Mouse (Mus musculus): ENCODE results near the gene Lzic. TPM values are rescaled to one million over a fixed set of nuclear protein-coding genes. Genes with fewer than 3 reads are reported as not detected.
"Not testable (repeated sequence)": the region's sequence is repeated elsewhere in the genome, so short reads cannot be mapped to it uniquely, and the experiment has no call there.

The Lzic gene
- polyA plus RNA-seq, 1 experiment from 2014 or later = 35.9 TPM

- H3K4me1 ChIP-seq (ENCODE audit: control insufficient read depth, insufficient read depth, low read length) = no peaks in the 10 kb centered on the region; the same call in 1 of the 2 replicates
- H3K9me3 ChIP-seq (replicated peaks; ENCODE audit: control insufficient read depth, low read length) = no peaks in the 10 kb centered on the region
- 71% methylated on average over 17 of the region's 17 CpGs for WGBS
- H3K36me3 ChIP-seq (ENCODE audit: control insufficient read depth, insufficient read depth, low read length) = no peaks in the 10 kb centered on the region
- no peak overlapping the region for H3K4me3 ChIP-seq (replicated peaks; ENCODE audit: low read length)
- H3K9ac ChIP-seq (ENCODE audit: low read length) = no peak overlapping the region
- no peak overlapping the region for H3K27ac ChIP-seq (ENCODE audit: low read length)
- ATAC-seq (ENCODE audit: insufficient read depth, low FRiP score) = no peak
- no peaks in the 10 kb centered on the region for H3K27me3 ChIP-seq (ENCODE audit: control insufficient read depth, insufficient read depth, low read length)
- no peak overlapping the region for H3K4me2 ChIP-seq (ENCODE audit: low read depth, low read length)
Measured at GRCm38 (mm10) chr4:149454263-149454662, 30.8 kb upstream of the Lzic start.

- Histone ChIP-seq H3K36me3 (ENCODE audit: control insufficient read depth, insufficient read depth, low read length) (no peaks in the 10 kb centered on the region), H3K4me3 (replicated peaks; ENCODE audit: low read length) (no peak within 1 kb of the TSS), H3K27me3 (ENCODE audit: control insufficient read depth, insufficient read depth, low read length) (no peaks in the 10 kb centered on the region), H3K27ac (ENCODE audit: low read length) (no peak within 1 kb of the TSS), H3K9ac (ENCODE audit: low read length) (no peak within 1 kb of the TSS), H3K9me3 (replicated peaks; ENCODE audit: control insufficient read depth, low read length) (no peaks in the 10 kb centered on the region), H3K4me2 (ENCODE audit: low read depth, low read length) (no peak within 1 kb of the TSS), H3K4me1 (ENCODE audit: control insufficient read depth, insufficient read depth, low read length) (no peaks in the 10 kb centered on the region; the same call in 1 of the 2 replicates)
- no peak for ATAC-seq (ENCODE audit: insufficient read depth, low FRiP score)
- WGBS = 39% methylated on average over 8 of the region's 8 CpGs
Measured at GRCm38 (mm10) chr4:149454879-149455278, 30.1 kb upstream of the Lzic start, which contains the start of gene Rbp7. Rbp7 (minus strand) TSS chr4:149454978.

GRCm38 (mm10) chr4:149457163-149457562, 27.9 kb upstream of the Lzic start:
- not testable (repeated sequence) for H3K4me2 ChIP-seq (ENCODE audit: low read depth, low read length); H3K4me1 ChIP-seq (ENCODE audit: control insufficient read depth, insufficient read depth, low read length); H3K27me3 ChIP-seq (ENCODE audit: control insufficient read depth, insufficient read depth, low read length); H3K27ac ChIP-seq (ENCODE audit: low read length); H3K9me3 ChIP-seq (replicated peaks; ENCODE audit: control insufficient read depth, low read length); H3K9ac ChIP-seq (ENCODE audit: low read length); H3K4me3 ChIP-seq (replicated peaks; ENCODE audit: low read length); H3K36me3 ChIP-seq (ENCODE audit: control insufficient read depth, insufficient read depth, low read length)
- 0 out of 2 replicates have a peak, but pooled peaks have one; percentile 33 for ATAC-seq (ENCODE audit: insufficient read depth, low FRiP score)
- WGBS = 84% methylated on average over 27 of the region's 27 CpGs

- no peaks in the 10 kb centered on the region; the same call in 1 of the 2 replicates for H3K4me1 ChIP-seq (ENCODE audit: control insufficient read depth, insufficient read depth, low read length)
- ATAC-seq (ENCODE audit: insufficient read depth, low FRiP score) = no peak
- H3K9me3 ChIP-seq (replicated peaks; ENCODE audit: control insufficient read depth, low read length) = no peaks in the 10 kb centered on the region
- H3K9ac ChIP-seq (ENCODE audit: low read length) = no peak overlapping the region
- H3K4me2 ChIP-seq (ENCODE audit: low read depth, low read length) = no peak overlapping the region
- no peaks in the 10 kb centered on the region for H3K36me3 ChIP-seq (ENCODE audit: control insufficient read depth, insufficient read depth, low read length)
- H3K4me3 ChIP-seq (replicated peaks; ENCODE audit: low read length) = no peak overlapping the region
- H3K27me3 ChIP-seq (ENCODE audit: control insufficient read depth, insufficient read depth, low read length) = no peaks in the 10 kb centered on the region
- H3K27ac ChIP-seq (ENCODE audit: low read length) = no peak overlapping the region
- WGBS = 71% methylated on average over 6 of the region's 6 CpGs
Measured at GRCm38 (mm10) chr4:149457831-149458430, 27.1 kb upstream of the Lzic start.

- WGBS = 56% methylated on average over 5 of the region's 5 CpGs
Measured at GRCm38 (mm10) chr4:149458526-149458925, 26.5 kb upstream of the Lzic start.

GRCm38 (mm10) chr4:149459425-149459824, 25.6 kb upstream of the Lzic start:
- 70% methylated on average over 1 of the region's 1 CpGs for WGBS
- no peaks in the 10 kb centered on the region for H3K27me3 ChIP-seq (ENCODE audit: control insufficient read depth, insufficient read depth, low read length)
- no peak overlapping the region for H3K9ac ChIP-seq (ENCODE audit: low read length)
- H3K4me1 ChIP-seq (ENCODE audit: control insufficient read depth, insufficient read depth, low read length) = no peaks in the 10 kb centered on the region; the same call in 1 of the 2 replicates
- no peak overlapping the region for H3K4me2 ChIP-seq (ENCODE audit: low read depth, low read length)
- no peak overlapping the region for H3K4me3 ChIP-seq (replicated peaks; ENCODE audit: low read length)
- H3K27ac ChIP-seq (ENCODE audit: low read length) = no peak overlapping the region
- no peak for ATAC-seq (ENCODE audit: insufficient read depth, low FRiP score)
- no peaks in the 10 kb centered on the region for H3K36me3 ChIP-seq (ENCODE audit: control insufficient read depth, insufficient read depth, low read length)
- H3K9me3 ChIP-seq (replicated peaks; ENCODE audit: control insufficient read depth, low read length) = no peaks in the 10 kb centered on the region

More at GRCm38 (mm10) chr4:149458526-149458925, 26.5 kb upstream of the Lzic start:
- Histone ChIP-seq H3K27ac (ENCODE audit: low read length) (no peak overlapping the region), H3K36me3 (ENCODE audit: control insufficient read depth, insufficient read depth, low read length) (no peaks in the 10 kb centered on the region), H3K4me3 (replicated peaks; ENCODE audit: low read length) (no peak overlapping the region), H3K4me2 (ENCODE audit: low read depth, low read length) (no peak overlapping the region), H3K4me1 (ENCODE audit: control insufficient read depth, insufficient read depth, low read length) (no peaks in the 10 kb centered on the region; the same call in 1 of the 2 replicates), H3K9ac (ENCODE audit: low read length) (no peak overlapping the region), H3K9me3 (replicated peaks; ENCODE audit: control insufficient read depth, low read length) (no peaks in the 10 kb centered on the region), H3K27me3 (ENCODE audit: control insufficient read depth, insufficient read depth, low read length) (no peaks in the 10 kb centered on the region)
- ATAC-seq (ENCODE audit: insufficient read depth, low FRiP score) = no peak

- not testable (repeated sequence) for H3K4me1 ChIP-seq (ENCODE audit: control insufficient read depth, insufficient read depth, low read length); H3K4me2 ChIP-seq (ENCODE audit: low read depth, low read length); ATAC-seq (ENCODE audit: insufficient read depth, low FRiP score); H3K9me3 ChIP-seq (replicated peaks; ENCODE audit: control insufficient read depth, low read length); H3K27ac ChIP-seq (ENCODE audit: low read length); H3K36me3 ChIP-seq (ENCODE audit: control insufficient read depth, insufficient read depth, low read length); H3K4me3 ChIP-seq (replicated peaks; ENCODE audit: low read length); H3K27me3 ChIP-seq (ENCODE audit: control insufficient read depth, insufficient read depth, low read length); H3K9ac ChIP-seq (ENCODE audit: low read length)
- WGBS = 96% methylated on average over 2 of the region's 2 CpGs
Measured at GRCm38 (mm10) chr4:149460475-149460874, 24.6 kb upstream of the Lzic start.

GRCm38 (mm10) chr4:149461579-149462304, 23.3 kb upstream of the Lzic start:
- Histone ChIP-seq H3K4me3 (replicated peaks; ENCODE audit: low read length) (no peak overlapping the region), H3K27me3 (ENCODE audit: control insufficient read depth, insufficient read depth, low read length) (no peaks in the 10 kb centered on the region), H3K4me2 (ENCODE audit: low read depth, low read length) (no peak overlapping the region), H3K27ac (ENCODE audit: low read length) (no peak overlapping the region), H3K36me3 (ENCODE audit: control insufficient read depth, insufficient read depth, low read length) (no peaks in the 10 kb centered on the region), H3K9me3 (replicated peaks; ENCODE audit: control insufficient read depth, low read length) (no peaks in the 10 kb centered on the region), H3K4me1 (ENCODE audit: control insufficient read depth, insufficient read depth, low read length) (no peaks in the 10 kb centered on the region), H3K9ac (ENCODE audit: low read length) (no peak overlapping the region)
- 54% methylated on average over 6 of the region's 7 CpGs for WGBS
- ATAC-seq (ENCODE audit: insufficient read depth, low FRiP score) = no peak

- H3K9me3 ChIP-seq (replicated peaks; ENCODE audit: control insufficient read depth, low read length) = no peaks in the 10 kb centered on the region
- H3K4me2 ChIP-seq (ENCODE audit: low read depth, low read length) = no peak overlapping the region
- no peak overlapping the region for H3K27ac ChIP-seq (ENCODE audit: low read length)
- WGBS = 66% methylated on average over 6 of the region's 6 CpGs
- H3K36me3 ChIP-seq (ENCODE audit: control insufficient read depth, insufficient read depth, low read length) = no peaks in the 10 kb centered on the region
- no peaks in the 10 kb centered on the region for H3K27me3 ChIP-seq (ENCODE audit: control insufficient read depth, insufficient read depth, low read length)
- H3K4me1 ChIP-seq (ENCODE audit: control insufficient read depth, insufficient read depth, low read length) = no peaks in the 10 kb centered on the region
- H3K4me3 ChIP-seq (replicated peaks; ENCODE audit: low read length) = no peak overlapping the region
- no peak overlapping the region for H3K9ac ChIP-seq (ENCODE audit: low read length)
- ATAC-seq (ENCODE audit: insufficient read depth, low FRiP score) = no peak
Measured at GRCm38 (mm10) chr4:149462305-149462971, 22.6 kb upstream of the Lzic start.
